Mouse (Mus musculus) central nervous system, embryonic 14 days (tissue): ENCODE data around the gene Olfr765. TPM values are rescaled to one million over a fixed set of nuclear protein-coding genes. Genes with fewer than 3 reads are reported as not detected.

Source experiments
- polyA plus RNA-seq: library from polyadenylated mRNA; depleted of rRNA; stranded (reverse); fragments of >200 nt; gene quantifications from 2 replicates; pipeline ENCODE4 v1.2.3, GENCODE M21; 2012; rRNA removed

Gene Olfr765
- polyA plus RNA-seq: not detected in 2 replicates

GRCm38 (mm10) chr10:129049898-129050297, at the start of gene Olfr765:
Olfr765 (minus strand) TSS chr10:129049998.

GRCm38 (mm10) chr10:129099275-129099674, 49.5 kb upstream of the Olfr765 start, which contains the start of gene Olfr768:
Olfr768 (minus strand) TSS chr10:129099375.

GRCm38 (mm10) chr10:129082810-129083209, 33.0 kb upstream of the Olfr765 start, which contains the start of gene Olfr767:
Olfr767 (minus strand) TSS chr10:129082910.

GRCm38 (mm10) chr10:129068877-129069276, 19.1 kb upstream of the Olfr765 start, which contains the start of gene Olfr766-ps1:
Olfr766-ps1 (minus strand) TSS chr10:129068977.

GRCm38 (mm10) chr10:129039796-129040195, 10.0 kb downstream of the Olfr765 start, which contains the start of gene Olfr764-ps1:
Olfr764-ps1 (minus strand) TSS chr10:129039896.

GRCm38 (mm10) chr10:129010288-129010841, 39.4 kb downstream of the Olfr765 start, which contains the start of gene Olfr763:
Olfr763 (plus strand) TSS chr10:129010791.

Other genes with a start within 250 kb of the Olfr765 start
- 27.9 and 30.6 TPM in 2 replicates for gene Dnajc14, start 245.9 kb downstream of the Olfr765 start, polyA plus RNA-seq
- gene Tmem198b, start 245.6 kb downstream of the Olfr765 start, polyA plus RNA-seq: 25.4 and 29.3 TPM in 2 replicates
- 110 and 120 TPM in 2 replicates for gene Sarnp, start 232.7 kb downstream of the Olfr765 start, polyA plus RNA-seq
- gene Ormdl2, start 228.4 kb downstream of the Olfr765 start, polyA plus RNA-seq: 28.1 and 30.3 TPM in 2 replicates
- gene Gdf11, start 158.3 kb downstream of the Olfr765 start, polyA plus RNA-seq: 13.5 and 14.0 TPM in 2 replicates
- 92.6 and 159 TPM in 2 replicates for gene Cd63, start 149.0 kb downstream of the Olfr765 start, polyA plus RNA-seq
- 17.9 and 20.8 TPM in 2 replicates for gene Rdh5, start 127.1 kb downstream of the Olfr765 start, polyA plus RNA-seq
- gene Bloc1s1, start 126.0 kb downstream of the Olfr765 start, polyA plus RNA-seq: 315 and 318 TPM in 2 replicates
- gene Itga7, start 116.2 kb downstream of the Olfr765 start, polyA plus RNA-seq: 4.4 and 11.0 TPM in 2 replicates
- gene Mettl7b, start 89.0 kb downstream of the Olfr765 start, polyA plus RNA-seq: not detected in 2 replicates
- gene Olfr9, start 60.6 kb downstream of the Olfr765 start, polyA plus RNA-seq: not detected in 2 replicates
- not detected in 2 replicates for gene Olfr763, start 39.2 kb downstream of the Olfr765 start, polyA plus RNA-seq
- not detected in 2 replicates for gene Olfr764-ps1, start 10.1 kb downstream of the Olfr765 start, polyA plus RNA-seq
- not detected in 2 replicates for gene Olfr766-ps1, start 19.0 kb upstream of the Olfr765 start, polyA plus RNA-seq
- not detected in 2 replicates for gene Olfr767, start 32.9 kb upstream of the Olfr765 start, polyA plus RNA-seq
- gene Olfr768, start 49.4 kb upstream of the Olfr765 start, polyA plus RNA-seq: not detected in 2 replicates
- gene Olfr769, start 67.9 kb upstream of the Olfr765 start, polyA plus RNA-seq: not detected in 2 replicates
- not detected in 2 replicates for gene Olfr770, start 89.0 kb upstream of the Olfr765 start, polyA plus RNA-seq
- not detected in 2 replicates for gene Olfr771, start 114.8 kb upstream of the Olfr765 start, polyA plus RNA-seq
- not detected in 2 replicates for gene Olfr772, start 127.9 kb upstream of the Olfr765 start, polyA plus RNA-seq
- not detected in 2 replicates for gene Olfr773, start 137.4 kb upstream of the Olfr765 start, polyA plus RNA-seq
- not detected in 2 replicates for gene Olfr774, start 186.2 kb upstream of the Olfr765 start, polyA plus RNA-seq
- gene Olfr775, start 198.4 kb upstream of the Olfr765 start, polyA plus RNA-seq: not detected in 2 replicates
- not detected in 2 replicates for gene Olfr776, start 209.1 kb upstream of the Olfr765 start, polyA plus RNA-seq
- not detected in 2 replicates for gene Olfr777, start 221.5 kb upstream of the Olfr765 start, polyA plus RNA-seq